In the genomic region with DNA sequence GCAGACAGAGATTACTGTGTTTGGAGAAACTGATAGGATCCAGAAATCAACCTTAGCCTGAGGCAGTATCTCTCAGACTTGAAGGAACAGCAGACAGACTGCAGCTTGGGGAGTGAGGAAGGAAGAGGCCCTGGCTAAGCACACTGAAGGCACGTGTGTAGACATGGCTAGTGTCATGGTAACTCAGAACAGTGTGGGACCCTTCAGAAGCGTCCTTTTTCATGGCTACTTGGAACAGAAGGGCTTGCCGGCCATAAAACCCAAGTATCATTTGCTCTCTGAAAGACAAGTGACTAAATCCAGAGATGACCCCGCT, we compare ENCODE assay signal across 12 mouse cellular contexts.
DNase-seq lines count a peak whose midpoint lies in the region; ATAC-seq and TF ChIP-seq lines count a peak whose summit lies in the region.
"Had no signal": no experiment of that assay in that cellular context is flagged by ENCODE, and none has a peak within 500 bp of the region (broad histone marks: within the 10 kb centered on the region; RNA-seq: fewer than 3 reads in every experiment).

No protein-coding gene starts in this region.

- H3K4me1 ChIP-seq in heart, postnatal 0 days (ENCODE audit: control insufficient read depth, insufficient read depth), result peaks cover 28% of the 10 kb centered on the region
- H3K4me1 ChIP-seq in neural tube, embryonic 13.5 days (replicated peaks), result peaks cover 16% of the 10 kb centered on the region; the same call in 1 of the 2 replicates
- H3K4me1 ChIP-seq in neural tube, embryonic 15.5 days, result peaks cover 12% of the 10 kb centered on the region; the same call in 1 of the 2 replicates
- H3K4me1 ChIP-seq: hindbrain, embryonic 15.5 days had no signal

- TF ChIP-seq CTCF in heart, postnatal 0 days (IDR thresholded peaks at IDR 0.05; ENCODE audit: low read depth), result no peak

- no peaks in the 10 kb centered on the region for H3K9me3 ChIP-seq in heart, postnatal 0 days (replicated peaks; ENCODE audit: control insufficient read depth, low read length)
- no peaks in the 10 kb centered on the region for H3K9me3 ChIP-seq in neural tube, embryonic 13.5 days
- no peaks in the 10 kb centered on the region for H3K9me3 ChIP-seq in neural tube, embryonic 15.5 days (replicated peaks)
- H3K9me3 ChIP-seq: hindbrain, embryonic 15.5 days; limb, embryonic 12.5 days had no signal

- intact Hi-C loops in heart, postnatal 10 days (cut with DNase I), result no loop called here

- peak overlapping the region; percentile 43 for H3K27ac ChIP-seq in heart, postnatal 0 days (ENCODE audit: low read depth)
- H3K27ac ChIP-seq in neural tube, embryonic 13.5 days (replicated peaks), result no peak overlapping the region
- H3K27ac ChIP-seq in neural tube, embryonic 15.5 days (replicated peaks), result no peak overlapping the region
- H3K27ac ChIP-seq: hindbrain, embryonic 15.5 days; kidney, postnatal 0 days; limb, embryonic 12.5 days had no signal

- TF ChIP-seq EP300 in heart, postnatal 0 days (IDR thresholded peaks at IDR 0.05; ENCODE audit: low read depth), result no peak

- H3K9ac ChIP-seq in heart, postnatal 0 days (replicated peaks; ENCODE audit: low read depth, low read length), result no peak overlapping the region
- no peak overlapping the region for H3K9ac ChIP-seq in neural tube, embryonic 13.5 days
- no peak overlapping the region for H3K9ac ChIP-seq in neural tube, embryonic 15.5 days (replicated peaks)
- H3K9ac ChIP-seq: hindbrain, embryonic 15.5 days; limb, embryonic 12.5 days had no signal

- no peak overlapping the region for H3K4me2 ChIP-seq in heart, postnatal 0 days (ENCODE audit: low read depth, low read length)
- H3K4me2 ChIP-seq in neural tube, embryonic 13.5 days, result no peak overlapping the region
- no peak overlapping the region for H3K4me2 ChIP-seq in neural tube, embryonic 15.5 days
- H3K4me2 ChIP-seq: hindbrain, embryonic 15.5 days; limb, embryonic 12.5 days had no signal

- WGBS in heart, postnatal 0 days, result 54% methylated on average over 4 of the region's 4 CpGs
- 49% methylated on average over 4 of the region's 4 CpGs for WGBS in neural tube, embryonic 13.5 days
- WGBS in neural tube, embryonic 15.5 days, result 50% methylated on average over 4 of the region's 4 CpGs

- no peak overlapping the region for H3K4me3 ChIP-seq in heart, postnatal 0 days (ENCODE audit: low read depth, low read length)
- H3K4me3 ChIP-seq in neural tube, embryonic 13.5 days, result no peak overlapping the region
- no peak overlapping the region for H3K4me3 ChIP-seq in neural tube, embryonic 15.5 days (replicated peaks)
- H3K4me3 ChIP-seq: hindbrain, embryonic 15.5 days; limb, embryonic 12.5 days had no signal

- H3K36me3 ChIP-seq in heart, postnatal 0 days (replicated peaks; ENCODE audit: control insufficient read depth, insufficient read depth, low read length), result no peaks in the 10 kb centered on the region
- no peaks in the 10 kb centered on the region for H3K36me3 ChIP-seq in neural tube, embryonic 13.5 days
- no peaks in the 10 kb centered on the region for H3K36me3 ChIP-seq in neural tube, embryonic 15.5 days
- H3K36me3 ChIP-seq: hindbrain, embryonic 15.5 days; limb, embryonic 12.5 days had no signal

- H3K27me3 ChIP-seq in heart, postnatal 0 days (ENCODE audit: control insufficient read depth, insufficient read depth, low read length), result no peaks in the 10 kb centered on the region
- no peaks in the 10 kb centered on the region for H3K27me3 ChIP-seq in neural tube, embryonic 13.5 days
- no peaks in the 10 kb centered on the region for H3K27me3 ChIP-seq in neural tube, embryonic 15.5 days (replicated peaks)
- H3K27me3 ChIP-seq: hindbrain, embryonic 15.5 days; limb, embryonic 12.5 days had no signal

- ATAC-seq in heart, postnatal 0 days (ENCODE audit: insufficient read depth, low read depth), result no peak
- 0 out of 2 replicates have a peak, but pooled peaks have one; percentile 53 for ATAC-seq in neural tube, embryonic 13.5 days (ENCODE audit: low read depth)
- ATAC-seq in neural tube, embryonic 15.5 days (ENCODE audit: low FRiP score), result no peak
- ATAC-seq in megakaryocyte, adult 5-6 weeks (ENCODE audit: poor library complexity, severe bottlenecking), result no peak

- DNase-seq in embryo, embryonic 11 days, result peak; percentile 27
- no peak for DNase-seq in embryo, embryonic 9.5 days (ENCODE audit: extremely low spot score)
- no peak for DNase-seq in heart, postnatal 0 days (ENCODE audit: low spot score)
- DNase-seq in heart, postnatal 10 days, result no peak
- DNase-seq in left cerebral cortex, adult 11 months (ENCODE audit: low spot score), result no peak
- DNase-seq: cerebellum, adult 18-20 months had no signal
